Mouse (Mus musculus): ENCODE data around the gene Hoxc5.
A peak's percentile ranks its signal among the peaks of the same experiment; 100 is the strongest.

The Hoxc5 gene

GRCm38 (mm10) chr15:102967511-102968397, 511 bp downstream of the Hoxc5 start:
- no peak for DNase-seq

GRCm38 (mm10) chr15:102969296-102969695, 2.1 kb downstream of the Hoxc5 start:
- no peak for DNase-seq

GRCm38 (mm10) chr15:102970740-102971139, 3.5 kb downstream of the Hoxc5 start:
- DNase-seq: no peak

- no peak for DNase-seq
These were observed 5.0 kb downstream of the Hoxc5 start for GRCm38 (mm10) chr15:102972254-102972653.

- no peak for DNase-seq
These were observed 5.5 kb downstream of the Hoxc5 start for GRCm38 (mm10) chr15:102972753-102973152.

GRCm38 (mm10) chr15:102975034-102975433, 7.8 kb downstream of the Hoxc5 start:
- DNase-seq: no peak

GRCm38 (mm10) chr15:102975688-102976111, 8.5 kb downstream of the Hoxc5 start:
- no peak for DNase-seq

GRCm38 (mm10) chr15:102976171-102976570, 8.9 kb downstream of the Hoxc5 start, which contains the start of gene Hoxc9:
Gene Hoxc9, plus strand, starts transcription at chr15:102976439.
- DNase-seq: no peak

GRCm38 (mm10) chr15:102976631-102977422, 9.6 kb downstream of the Hoxc5 start:
- DNase-seq: no peak

GRCm38 (mm10) chr15:102977423-102977974, 10.3 kb downstream of the Hoxc5 start:
- no peak for DNase-seq

GRCm38 (mm10) chr15:102978615-102979515, 11.6 kb downstream of the Hoxc5 start:
- no peak for DNase-seq

- no peak for DNase-seq
These were observed 12.7 kb downstream of the Hoxc5 start for GRCm38 (mm10) chr15:102979936-102980335.

GRCm38 (mm10) chr15:102980352-102980751, 13.1 kb downstream of the Hoxc5 start:
- no peak for DNase-seq

GRCm38 (mm10) chr15:102980912-102981311, 13.7 kb downstream of the Hoxc5 start:
- no peak for DNase-seq

- DNase-seq: peak; percentile 88
These were observed 14.4 kb downstream of the Hoxc5 start for GRCm38 (mm10) chr15:102981379-102982288.

GRCm38 (mm10) chr15:102983716-102984115, 16.5 kb downstream of the Hoxc5 start:
- DNase-seq: no peak

- no peak for DNase-seq
These were observed 17.3 kb downstream of the Hoxc5 start for GRCm38 (mm10) chr15:102984521-102984920.

GRCm38 (mm10) chr15:102984925-102985324, 17.7 kb downstream of the Hoxc5 start:
- no peak for DNase-seq

GRCm38 (mm10) chr15:102987124-102987833, 20.0 kb downstream of the Hoxc5 start:
- DNase-seq: peak; percentile 96

GRCm38 (mm10) chr15:102988078-102988477, 20.8 kb downstream of the Hoxc5 start:
- no peak for DNase-seq
